Mouse (Mus musculus): ENCODE data around the gene Gipc1.
A peak's percentile ranks its signal among the peaks of the same experiment; 100 is the strongest.

Gipc1 gene

DNA sequence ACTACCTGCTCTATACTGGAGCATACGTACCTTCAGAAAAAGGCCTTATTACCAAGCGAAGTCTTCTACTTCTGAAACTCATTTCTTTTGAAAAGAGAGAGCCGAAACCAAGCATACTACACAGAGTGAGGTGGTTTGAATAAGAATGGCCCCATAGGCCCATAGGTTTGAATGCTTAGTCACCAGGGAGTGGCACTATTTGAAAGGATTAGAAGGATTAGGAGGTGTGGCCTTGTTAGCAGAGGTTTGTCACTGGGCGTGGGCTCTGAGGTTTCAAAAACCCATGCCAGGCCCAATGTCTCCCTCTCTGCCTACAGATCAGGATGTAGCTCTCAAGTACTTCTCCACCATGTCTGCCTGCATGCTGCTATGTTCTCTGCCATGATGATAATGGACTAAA, 4.4 kb upstream of the Gipc1 start:
- no peak for DNase-seq (ENCODE audit: low spot score)

GRCm38 (mm10) chr8:83649699-83650098, 2.8 kb upstream of the Gipc1 start:
- DNase-seq (ENCODE audit: low spot score) = no peak

DNA sequence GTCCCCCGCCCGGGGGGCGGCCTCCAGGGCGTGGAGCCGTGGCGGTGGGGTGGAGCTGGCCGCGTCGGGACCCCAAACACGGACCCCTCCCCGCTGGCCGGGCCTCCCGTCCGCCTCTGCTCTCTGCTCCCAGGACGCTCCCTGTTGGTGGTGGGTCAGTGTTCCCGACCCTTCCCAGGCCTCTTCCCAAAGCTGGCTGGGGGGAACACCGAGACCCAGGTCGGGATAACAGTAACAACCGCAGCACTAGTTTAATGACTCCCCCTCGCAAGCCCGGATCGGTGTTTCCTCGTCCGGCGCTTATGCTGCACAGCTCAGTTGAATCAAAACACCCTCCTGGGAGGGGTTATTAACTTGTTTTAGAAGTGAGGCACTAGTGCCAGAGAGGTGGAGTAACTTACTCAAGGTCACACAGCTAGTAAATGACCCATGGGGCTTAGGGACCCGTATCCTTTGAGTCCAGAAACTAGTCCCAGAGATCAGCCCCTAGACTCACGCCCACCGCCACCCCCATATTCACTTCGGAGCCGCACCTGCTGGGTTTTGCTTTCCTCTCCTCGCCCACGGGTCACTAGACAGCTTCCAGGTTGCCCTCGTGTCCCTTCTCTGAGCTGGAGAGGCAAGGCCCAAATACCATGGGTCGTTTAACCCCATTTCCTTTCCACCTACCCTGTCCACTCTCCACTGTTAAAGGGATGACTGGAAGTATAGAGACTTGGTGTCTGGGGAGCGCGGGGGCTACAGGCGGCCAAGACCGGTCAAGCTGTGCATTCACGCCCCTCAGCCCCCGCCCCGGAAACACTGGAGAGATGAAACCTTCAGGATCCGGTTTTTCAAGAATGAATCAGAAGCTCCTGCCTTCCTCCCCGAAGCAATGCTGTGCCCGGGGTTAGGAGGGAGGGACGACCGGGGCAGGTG, 526 bp downstream of the Gipc1 start:
- peak; percentile 32 for DNase-seq (ENCODE audit: low spot score)

GRCm38 (mm10) chr8:83653662-83654017, 1.2 kb downstream of the Gipc1 start:
- no peak for DNase-seq (ENCODE audit: low spot score)

DNA sequence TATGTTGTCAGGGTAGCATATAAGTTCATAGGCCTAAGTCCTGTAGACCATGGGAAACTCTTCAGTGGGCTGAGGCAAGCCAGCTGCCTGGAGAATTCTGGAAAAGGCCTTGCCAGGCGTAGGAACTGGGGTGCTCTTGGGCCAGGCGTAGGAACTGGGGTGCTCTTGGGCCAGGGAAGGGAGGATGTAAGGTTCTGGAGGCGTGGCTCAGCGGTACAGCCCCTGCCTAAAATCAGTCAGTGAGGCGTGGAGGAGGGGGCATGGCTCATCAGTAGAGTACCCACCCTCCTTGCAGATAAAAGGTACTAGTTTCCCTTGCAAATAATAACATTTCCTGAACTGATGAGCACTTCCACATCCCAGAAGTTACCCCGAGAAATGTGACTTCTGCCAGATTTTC, 2.2 kb downstream of the Gipc1 start:
- no peak for DNase-seq (ENCODE audit: low spot score)

GRCm38 (mm10) chr8:83656043-83656442, 3.6 kb downstream of the Gipc1 start:
- no peak for DNase-seq (ENCODE audit: low spot score)

- DNase-seq (ENCODE audit: low spot score) = no peak
Observed at GRCm38 (mm10) chr8:83656484-83657246, 4.2 kb downstream of the Gipc1 start.

- DNase-seq (ENCODE audit: low spot score) = no peak
Observed at GRCm38 (mm10) chr8:83660545-83660944, 8.1 kb downstream of the Gipc1 start.

DNA sequence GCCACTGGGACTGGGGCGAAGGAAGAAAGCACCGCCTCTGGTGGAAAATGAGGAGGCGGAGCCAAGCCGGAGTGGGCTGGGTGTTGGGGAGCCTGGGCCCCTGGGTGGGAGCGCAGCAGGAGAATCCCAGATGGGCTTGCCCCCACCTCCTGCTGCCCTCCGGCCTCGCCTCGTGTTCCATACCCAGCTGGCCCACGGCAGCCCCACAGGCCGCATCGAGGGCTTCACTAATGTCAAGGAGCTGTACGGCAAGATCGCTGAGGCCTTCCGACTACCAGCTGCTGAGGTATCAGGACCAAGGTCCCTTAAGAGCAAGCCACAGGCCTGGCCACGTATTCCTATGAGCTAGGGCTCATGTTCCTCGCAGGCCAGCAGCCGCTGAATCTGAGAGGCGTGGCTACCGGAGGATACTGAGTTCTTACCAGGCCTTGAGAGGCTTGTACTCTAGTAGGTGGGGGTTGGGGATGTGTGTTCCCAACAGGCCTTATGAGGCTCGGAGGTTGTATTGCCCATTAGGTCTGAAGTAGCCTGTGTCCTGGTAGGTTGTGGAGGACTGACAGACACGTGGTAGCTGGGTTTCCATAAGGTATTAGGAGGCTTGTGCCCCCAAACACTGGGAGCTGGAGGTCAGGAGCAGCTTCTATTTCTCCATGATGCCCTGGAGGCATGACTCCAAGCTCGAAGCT, 8.7 kb downstream of the Gipc1 start:
- DNase-seq (ENCODE audit: low spot score) = no peak

DNA sequence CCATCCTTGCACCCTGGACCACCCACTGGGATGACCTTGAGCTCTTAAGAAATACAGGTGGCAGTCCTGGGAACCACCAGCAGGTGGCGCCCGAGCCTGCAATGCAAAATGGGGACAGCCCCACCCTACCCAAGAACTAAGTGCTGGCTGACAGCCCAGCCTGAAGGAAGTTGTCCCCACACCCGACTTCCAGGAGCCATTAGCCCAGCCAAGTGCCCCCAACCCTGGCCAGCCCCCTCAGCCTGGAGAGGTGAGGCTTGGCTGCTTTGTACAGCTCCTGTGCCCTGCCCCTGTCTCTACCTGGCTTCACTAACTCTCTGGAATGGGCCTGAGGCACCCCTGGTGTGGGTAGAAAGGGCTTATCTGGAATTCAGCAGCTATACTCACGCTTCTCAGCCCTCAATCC, 9.9 kb downstream of the Gipc1 start:
- DNase-seq (ENCODE audit: low spot score) = peak; percentile 82

GRCm38 (mm10) chr8:83664096-83664495, 11.6 kb downstream of the Gipc1 start:
- DNase-seq (ENCODE audit: low spot score) = no peak

- DNase-seq (ENCODE audit: low spot score) = no peak
Observed at GRCm38 (mm10) chr8:83664931-83665625, 12.6 kb downstream of the Gipc1 start.

DNA sequence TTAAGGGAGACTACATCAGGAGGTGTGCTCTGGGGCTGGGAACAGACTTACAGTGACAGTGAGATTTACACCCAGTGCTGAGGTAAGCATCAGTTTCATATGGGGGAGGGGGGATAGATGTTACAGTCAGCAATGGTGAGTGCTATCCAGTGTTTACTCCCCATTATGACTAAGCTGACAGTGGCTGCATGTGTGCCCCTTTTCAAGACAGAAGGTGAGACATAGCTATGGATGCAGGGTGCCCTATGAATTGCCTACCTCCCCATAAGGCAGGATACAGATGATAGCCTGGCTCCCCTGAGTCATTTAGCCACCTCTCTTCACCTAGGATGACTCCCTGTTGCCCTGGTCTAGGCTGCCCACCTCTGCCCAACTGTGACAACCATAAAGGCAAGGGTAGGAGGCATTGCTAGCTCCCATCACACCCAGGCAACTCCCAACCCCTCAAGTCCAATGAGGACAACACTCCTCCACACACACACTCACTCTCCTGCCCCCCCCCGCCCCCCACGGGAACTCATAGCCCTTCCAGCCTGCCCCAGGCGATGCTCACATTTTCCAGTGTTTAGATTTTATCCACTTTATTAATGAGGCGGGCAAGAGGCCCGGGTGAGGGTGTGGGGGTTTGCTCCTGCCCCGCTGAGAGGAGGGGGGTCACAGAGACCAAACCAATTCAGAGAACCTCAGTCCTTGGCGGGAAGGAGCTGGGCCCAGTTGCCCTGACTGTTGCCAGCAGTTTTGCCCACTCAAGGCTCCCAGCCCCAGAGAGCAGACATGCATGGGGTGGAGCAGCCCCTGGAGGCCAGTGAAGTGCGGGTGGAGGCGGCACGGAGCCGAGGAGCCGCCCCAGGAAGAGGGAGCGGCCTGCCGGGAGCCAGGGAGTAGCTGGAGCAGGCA, 13.7 kb downstream of the Gipc1 start, which contains the start of gene Ptger1:
Gene Ptger1 (plus strand): TSS at position 710 of the 897 bp plus-strand sequence.
- DNase-seq (ENCODE audit: low spot score) = no peak

DNA sequence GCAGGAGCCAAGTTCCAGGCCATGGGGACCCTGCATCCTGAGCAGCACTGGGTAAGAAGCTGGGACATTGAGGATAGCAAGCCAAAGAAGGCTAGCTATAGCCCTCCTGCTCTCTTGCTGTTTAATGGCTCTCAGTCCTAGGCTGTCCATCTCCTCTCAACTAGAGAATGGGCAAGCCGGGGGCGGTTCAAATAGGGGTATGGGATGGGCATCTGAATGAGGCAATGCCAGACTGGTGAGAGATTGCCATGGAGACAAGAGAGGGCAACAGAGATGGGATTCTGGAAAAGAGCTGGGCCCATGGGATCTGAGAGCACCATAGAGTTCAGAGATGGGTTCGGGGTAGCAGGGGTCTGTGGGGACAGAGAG, 14.4 kb downstream of the Gipc1 start:
- no peak for DNase-seq (ENCODE audit: low spot score)

DNA sequence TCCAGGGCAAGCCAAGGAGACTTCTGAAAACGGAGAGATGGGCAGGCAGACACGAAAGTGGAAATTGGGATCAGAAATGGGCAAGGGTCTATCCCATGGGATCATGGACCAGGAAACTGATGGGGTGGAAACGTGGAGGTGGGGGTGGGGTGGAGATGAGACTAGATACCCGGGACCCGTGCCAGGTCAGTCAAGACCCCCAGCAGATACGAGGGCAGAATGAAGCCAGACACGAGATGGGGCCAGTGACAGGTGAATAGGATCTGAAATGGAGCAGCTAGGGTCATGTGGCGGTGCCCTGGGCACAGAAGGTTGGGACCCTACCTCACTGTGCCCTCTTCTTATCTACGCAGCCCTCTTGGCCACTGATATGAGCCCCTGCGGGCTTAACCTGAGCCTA, 15.0 kb downstream of the Gipc1 start:
- no peak for DNase-seq (ENCODE audit: low spot score)

GRCm38 (mm10) chr8:83668010-83668916, 15.8 kb downstream of the Gipc1 start:
- no peak for DNase-seq (ENCODE audit: low spot score)

- DNase-seq (ENCODE audit: low spot score) = no peak
Observed at GRCm38 (mm10) chr8:83669013-83669412, 16.5 kb downstream of the Gipc1 start.

DNA sequence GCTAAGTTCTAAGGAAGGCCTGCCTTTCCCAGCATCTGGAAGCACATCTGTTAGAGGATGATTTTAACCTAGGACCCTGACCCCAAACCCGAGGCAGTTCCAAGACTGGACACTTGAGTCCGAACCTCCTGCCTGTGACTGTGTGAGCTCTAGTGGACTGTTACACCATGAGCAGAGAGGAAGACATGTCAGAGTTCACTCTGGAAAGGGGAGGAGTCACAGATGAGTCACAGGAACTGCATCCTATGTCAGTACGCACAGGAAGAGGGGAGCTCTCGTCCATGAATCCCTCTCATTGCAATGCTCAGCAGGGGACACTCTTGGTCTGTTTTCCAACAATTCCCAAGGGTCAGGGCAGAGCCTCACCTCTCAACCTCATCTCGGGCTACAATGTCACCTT, 20.5 kb downstream of the Gipc1 start:
- DNase-seq (ENCODE audit: low spot score) = no peak

DNA sequence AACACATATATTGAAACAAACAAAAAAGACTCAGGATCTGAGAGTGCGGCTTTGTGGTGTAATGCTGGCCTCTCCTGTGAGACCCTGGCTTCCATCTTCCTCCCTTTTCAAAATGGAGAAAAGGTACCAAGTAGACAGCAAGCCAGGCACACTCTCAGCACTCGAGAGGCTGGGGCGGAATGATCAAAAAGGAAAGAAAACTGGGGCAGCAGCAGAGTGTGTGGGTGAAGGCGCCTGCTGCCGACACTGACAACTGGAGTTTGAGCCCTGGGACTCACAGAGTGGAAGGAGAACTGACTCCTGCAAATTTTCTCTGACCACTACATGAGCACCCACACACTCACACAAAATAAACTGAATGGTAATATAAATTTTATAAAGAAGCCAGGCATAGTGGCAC, 22.0 kb downstream of the Gipc1 start:
- no peak for DNase-seq (ENCODE audit: low spot score)

GRCm38 (mm10) chr8:83679866-83680265, 27.4 kb downstream of the Gipc1 start:
- no peak for DNase-seq (ENCODE audit: low spot score)
